Mouse (Mus musculus) embryo, embryonic 11.5 days (tissue): ENCODE results near the gene AI182371.
A peak's percentile ranks its signal among the peaks of the same experiment; 100 is the strongest.

Experiments used
- DNase-seq: peaks from one replicate; pipeline ENCODE4 v3.0.0-alpha.2; 2012; ENCODE audit warnings: low read depth, low spot score

AI182371 gene

DNA sequence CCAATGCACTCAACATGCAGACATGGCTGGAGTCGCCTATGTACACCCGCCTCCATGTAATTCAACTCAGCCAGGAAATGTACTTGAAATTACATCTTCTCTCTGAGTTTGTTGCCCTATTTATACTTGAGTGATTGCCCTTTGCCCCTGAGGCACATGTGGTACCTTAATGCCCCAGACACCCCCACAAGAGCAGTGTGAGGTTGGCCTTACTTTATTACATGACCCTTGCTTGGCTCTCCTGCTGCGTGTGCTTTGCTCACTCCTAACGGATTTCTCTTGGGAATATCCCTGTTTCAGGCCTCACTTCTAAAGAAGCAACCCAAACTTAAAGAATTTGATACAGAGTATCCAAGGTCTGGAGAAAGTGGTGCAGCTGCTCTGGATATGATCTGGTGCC is 31.1 kb downstream of the AI182371 start:
- DNase-seq = no peak

DNA sequence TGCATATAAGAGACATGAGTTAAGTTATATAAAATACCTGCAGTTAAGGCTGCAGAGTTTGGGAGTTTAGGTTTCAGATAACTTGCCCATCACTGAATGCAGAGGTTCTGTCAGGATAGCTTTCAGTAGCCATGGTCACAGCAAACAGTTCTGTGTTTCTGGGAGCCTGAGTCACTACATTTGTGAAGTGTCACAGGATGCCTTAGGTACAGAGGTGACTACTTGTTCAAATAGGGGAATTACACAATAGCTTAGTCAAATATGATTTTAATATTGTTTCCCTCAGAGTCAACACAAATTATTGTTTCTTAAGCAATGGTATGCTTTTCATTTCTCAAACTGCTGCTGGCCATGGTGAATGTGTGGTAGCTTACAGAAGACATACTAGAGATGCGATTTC is 32.2 kb downstream of the AI182371 start:
- no peak for DNase-seq

DNA sequence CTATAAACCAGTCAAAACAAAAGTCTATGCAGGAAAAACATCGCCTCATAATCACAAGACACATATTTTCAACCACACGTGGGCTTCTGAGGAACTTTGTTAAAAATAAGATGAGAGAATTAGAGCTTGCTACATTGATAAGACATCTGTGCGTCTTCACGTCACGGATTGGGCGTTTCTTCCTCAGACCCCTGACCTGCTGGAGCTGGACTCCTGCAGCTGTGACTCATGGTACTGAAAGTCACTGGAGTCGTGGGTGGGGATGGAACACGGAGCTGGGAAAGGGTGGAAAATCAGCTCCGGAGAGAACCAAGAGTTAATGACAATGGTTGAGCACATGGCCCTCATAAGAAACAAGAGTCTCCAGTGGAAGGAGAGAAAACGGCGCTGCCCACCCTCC is 34.2 kb downstream of the AI182371 start:
- no peak for DNase-seq

DNA sequence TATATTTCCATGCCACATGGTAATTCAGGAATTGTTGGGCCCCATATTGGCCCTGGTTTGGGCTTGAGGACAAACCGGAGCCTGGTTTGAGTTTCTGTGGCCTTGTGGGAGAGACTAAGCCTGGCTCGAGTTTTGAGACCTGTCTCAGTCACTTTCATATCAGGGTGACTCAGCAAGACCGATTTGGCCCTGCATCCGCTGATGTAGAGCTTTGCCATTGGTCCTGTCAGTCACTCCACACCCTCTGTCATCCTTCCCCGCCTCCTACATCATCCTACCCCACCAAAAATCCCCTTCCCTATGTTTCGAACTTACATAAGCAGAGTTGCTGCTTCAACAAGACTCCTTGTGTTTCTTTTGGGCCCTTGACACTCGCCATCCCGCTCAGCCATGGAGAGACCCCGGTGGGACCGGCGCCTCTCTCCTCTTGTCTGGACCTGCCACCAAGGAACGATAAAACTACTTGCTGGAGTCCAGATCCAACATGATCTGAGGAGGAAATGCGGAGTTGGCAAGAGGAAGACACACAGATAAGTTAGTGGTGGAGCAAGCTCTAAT is 34.7 kb downstream of the AI182371 start:
- DNase-seq = no peak

DNA sequence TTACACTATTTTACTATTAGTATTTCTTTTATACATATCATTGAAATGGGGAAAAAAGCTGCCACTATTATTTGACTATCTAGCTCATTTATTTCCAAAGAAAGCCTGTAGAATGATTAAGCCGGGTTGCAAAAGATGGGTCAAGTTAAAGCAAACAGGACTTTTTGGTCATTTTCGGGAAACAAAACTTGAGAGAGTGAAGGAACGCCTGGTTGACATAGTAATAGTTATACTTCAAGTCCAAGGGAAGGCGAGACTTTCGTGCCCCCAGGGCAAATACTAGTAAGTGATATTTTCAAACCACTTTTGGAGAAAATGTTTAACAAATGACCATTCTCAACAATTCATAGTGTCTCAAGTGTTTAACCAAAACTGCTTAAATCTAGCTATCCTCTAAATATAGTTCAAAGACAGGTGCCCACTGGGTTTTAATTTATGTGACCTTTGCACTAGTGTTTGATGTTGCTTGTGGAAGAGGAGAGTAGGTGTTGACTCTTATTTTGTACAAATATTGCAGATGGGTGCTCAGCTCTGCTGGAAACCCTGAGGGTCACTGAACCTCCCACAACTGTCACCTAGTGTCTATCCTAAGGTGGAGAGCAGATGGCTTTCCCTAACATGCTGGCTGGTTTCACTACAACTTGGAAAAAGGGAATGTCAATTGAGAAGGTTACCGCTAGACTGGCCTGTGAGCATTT is 37.9 kb downstream of the AI182371 start:
- no peak for DNase-seq

DNA sequence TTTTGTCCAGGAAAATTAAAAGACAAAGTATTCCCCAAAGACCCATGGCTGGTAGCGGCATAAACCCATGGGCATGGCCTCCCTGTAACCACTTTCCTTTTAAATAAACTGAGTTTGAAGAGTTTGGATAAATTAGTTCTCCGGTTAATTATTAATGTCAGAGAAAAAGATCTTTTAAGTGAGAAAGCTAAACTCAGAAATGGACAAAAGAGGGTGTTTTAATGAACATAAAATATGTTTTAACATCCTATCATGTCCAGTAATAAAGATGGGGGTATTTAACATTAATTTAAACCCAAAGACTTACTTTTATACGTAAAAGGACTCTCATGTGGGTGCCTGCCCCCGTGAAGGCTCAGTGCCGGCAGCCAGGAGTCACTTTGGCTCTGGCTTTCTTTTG is 40.0 kb downstream of the AI182371 start, which contains the start of gene Hc:
Hc (minus strand) TSS at position 101 of the 400 bp plus-strand sequence.
- DNase-seq = no peak

DNA sequence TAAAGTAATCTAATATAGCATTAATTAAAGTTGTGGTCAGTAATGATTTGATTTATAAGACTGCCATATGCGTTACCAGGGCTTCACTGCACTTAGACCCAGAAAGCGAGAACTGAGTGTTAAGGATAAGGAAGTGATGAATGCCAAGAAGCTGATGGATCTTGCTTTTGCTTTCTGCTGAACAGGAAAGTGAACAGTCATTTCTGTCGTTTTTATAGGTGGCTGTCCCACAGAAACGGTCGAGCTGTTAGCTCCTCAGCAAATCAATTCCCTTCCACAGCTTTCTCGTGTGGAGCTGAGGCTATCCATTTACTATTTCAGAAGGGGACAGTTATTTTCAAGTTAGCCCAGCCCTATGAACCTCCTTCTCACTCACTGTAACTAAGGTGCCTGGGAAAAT is 40.4 kb downstream of the AI182371 start:
- no peak for DNase-seq

DNA sequence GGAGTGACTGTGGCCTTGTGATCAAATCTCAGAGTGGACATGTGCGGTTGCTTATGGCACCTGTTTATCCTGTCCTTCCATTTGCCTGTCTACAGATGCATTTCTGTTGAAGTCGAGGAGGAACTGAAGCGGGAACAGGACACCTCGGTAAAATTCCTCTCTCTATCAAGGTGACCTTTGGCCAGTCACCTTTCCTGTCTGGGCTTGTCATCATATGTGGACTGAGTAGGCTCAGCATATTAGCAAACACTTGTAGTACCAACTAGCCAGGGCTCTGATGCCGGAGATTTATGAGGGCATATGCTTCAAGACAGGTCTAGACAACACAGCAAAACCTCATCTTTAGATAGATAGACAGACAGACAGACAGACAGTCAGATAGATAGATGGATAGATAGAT is 41.1 kb downstream of the AI182371 start:
- no peak for DNase-seq

DNA sequence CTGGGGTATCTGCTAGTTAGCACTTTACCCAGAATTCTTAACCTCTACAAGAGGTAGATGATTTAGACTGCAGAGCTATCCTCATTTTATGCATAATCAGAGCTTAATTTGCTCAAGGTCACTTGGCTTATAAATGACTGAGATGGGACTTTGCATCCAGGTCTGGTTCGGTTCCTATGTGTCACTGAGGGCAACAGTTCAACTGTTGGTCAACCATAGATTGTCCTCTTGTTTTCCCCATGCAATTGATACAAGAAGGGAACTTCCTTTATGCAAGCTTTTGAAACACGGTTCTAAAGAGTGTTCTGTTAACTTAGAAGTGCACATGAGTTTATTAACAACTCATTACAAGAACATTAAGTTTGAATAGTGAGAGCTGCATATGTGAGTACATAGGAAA is 43.0 kb downstream of the AI182371 start:
- DNase-seq = no peak

DNA sequence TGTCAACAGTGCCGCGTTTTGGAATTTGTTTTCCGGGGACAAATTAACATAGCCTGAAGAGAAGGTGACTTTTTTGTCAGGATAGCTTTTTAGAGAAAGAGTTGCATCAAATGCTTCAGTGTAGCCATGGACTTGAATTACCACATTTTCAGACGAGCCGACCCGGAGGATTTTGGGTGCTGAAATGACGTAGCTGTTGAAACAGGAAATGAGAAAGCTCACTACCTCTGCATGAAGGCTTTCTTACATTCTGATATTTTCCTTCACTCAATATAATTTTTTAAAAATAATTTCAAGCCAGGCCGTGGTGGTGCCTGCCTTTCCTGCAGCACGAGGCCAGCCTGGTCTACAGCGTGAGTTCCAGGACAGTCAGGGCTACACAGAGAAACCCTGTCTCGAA is 44.1 kb downstream of the AI182371 start:
- no peak for DNase-seq

DNA sequence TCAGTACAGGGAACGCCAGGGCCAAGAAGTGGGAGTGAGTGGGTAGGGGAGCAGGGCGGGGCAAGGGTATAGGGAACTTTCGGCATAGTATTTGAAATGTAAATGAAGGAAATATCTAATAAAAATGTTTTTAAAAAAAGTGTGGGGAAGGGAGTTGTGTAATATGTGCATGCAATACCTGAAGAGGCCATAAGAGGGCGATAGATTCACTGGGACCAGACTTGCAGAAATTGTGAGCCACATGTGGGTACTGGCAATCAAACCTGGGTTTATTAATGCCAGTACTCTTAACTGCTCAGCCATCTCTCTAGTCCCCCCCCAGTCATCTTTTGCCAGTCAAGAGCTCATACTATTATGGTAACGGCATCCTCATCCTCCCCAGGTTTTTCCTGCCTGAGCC is 52.5 kb downstream of the AI182371 start:
- peak; percentile 2 for DNase-seq

DNA sequence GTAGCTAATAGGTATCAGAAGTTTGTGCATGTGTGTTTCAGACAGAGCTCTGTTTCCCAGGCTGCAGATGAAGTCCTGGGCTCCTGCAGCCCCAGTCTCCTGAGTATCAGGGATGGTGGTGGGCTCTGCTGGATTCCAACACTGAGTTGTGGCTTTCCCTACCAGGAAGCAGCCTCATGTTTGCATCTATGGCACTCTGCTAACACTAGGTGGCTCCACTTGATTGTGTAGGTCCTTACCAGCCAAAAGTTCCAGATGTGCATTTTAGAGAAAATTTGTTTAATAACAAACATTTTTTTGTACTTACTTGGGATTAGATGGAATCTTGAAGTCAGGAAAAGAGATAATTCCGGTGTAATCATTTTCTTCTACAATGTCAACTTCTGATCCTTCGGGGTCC is 56.4 kb downstream of the AI182371 start:
- DNase-seq = peak; percentile 22

DNA sequence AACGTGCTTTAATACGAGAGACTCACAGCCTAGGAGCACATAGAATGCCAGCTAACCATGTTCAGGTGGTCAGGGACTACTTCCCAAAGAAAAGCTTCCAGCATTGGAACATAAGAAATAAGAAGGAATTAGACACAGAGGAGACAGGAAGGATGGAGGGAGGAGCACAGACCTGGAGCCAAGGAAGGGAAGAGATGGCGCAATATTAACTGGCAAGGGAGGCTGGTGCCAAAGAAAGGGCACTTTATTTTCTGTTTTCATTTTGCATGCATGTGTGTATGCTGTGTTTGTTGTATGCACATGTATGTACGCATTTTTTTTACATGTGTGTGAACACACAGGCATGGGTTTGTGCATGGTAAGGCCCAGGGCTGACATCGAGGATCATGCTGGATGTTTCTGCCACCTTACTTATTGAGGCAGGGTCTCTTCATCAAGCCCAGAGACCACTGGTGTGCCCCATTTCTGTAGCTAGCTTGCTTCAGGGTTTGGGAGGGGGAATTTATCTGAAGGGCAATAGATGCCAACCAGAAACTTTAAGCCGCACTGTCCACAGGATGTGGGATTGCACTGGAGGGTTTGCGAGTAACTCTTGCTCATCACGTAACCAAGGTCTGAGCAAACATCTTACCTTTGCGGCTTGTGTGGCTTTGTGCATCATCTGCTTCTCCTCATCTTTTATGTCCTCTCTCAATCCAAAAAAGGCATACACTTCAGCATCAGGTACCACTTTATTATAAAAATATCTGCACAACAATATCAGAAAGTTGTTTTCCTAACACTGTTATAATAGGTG is 62.6 kb downstream of the AI182371 start:
- DNase-seq = no peak
